Mouse (Mus musculus): ENCODE measurements at regions not wholly inside any gene's neighbourhood (a gene's known extent, or its start where the extent isn't known, plus 50 kb on each side); places are given as distances from the start of the nearest gene placed in this dataset.
"Not testable (repeated sequence)": the region's sequence is repeated elsewhere in the genome, so short reads cannot be mapped to it uniquely, and the experiment has no call there.

DNA sequence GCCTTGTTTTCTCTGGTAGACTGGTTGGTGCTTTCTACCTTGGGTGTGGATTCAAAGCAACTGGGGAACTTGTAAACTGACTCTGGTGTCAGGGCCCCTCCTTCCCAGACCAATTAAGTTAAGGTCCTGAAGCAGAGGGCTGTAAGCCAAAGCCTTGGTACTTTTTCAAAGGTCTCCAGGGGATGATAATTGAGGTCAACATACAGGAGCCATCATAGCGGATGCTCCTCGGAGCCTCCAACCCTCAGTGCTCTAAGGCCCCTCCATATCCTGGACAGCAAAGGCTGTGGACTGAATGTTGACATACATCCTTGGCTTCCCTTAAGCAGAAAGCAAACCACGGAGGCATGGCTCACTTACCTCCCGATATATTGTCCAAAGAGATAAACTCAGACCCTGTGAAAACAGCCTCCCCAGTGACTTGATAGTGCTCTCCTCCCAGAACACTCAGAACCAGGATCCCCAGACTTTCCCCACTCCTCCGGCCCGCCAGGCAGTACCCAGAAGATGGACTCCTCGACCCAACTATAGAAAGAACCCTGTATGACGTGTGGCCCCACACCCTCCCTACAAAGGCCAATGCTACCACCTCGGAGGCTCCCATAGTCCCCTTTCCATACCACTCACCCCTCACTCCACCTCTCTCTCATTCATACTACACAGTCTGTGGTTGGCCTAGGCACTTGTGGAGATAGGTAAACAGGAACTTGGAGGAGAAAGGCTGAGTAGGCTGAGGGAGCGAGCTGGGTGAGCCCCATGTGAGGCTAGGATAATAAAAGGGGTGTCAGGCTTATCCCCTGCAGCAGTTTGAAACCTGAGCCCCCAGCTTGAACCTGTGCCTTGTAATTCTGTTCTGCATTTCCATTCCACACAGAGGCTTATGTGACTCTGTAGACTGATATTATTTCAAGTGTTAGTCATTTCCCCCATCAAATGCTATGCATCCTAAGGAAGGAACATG lies 118.8 kb upstream of the Arid1b start:
- WGBS = 85% methylated on average over 10 of the region's 10 CpGs
- no peaks in the 10 kb centered on the region for H3K4me1 ChIP-seq (ENCODE audit: control insufficient read depth, insufficient read depth, low read length)
- no peak overlapping the region for H3K4me3 ChIP-seq (replicated peaks; ENCODE audit: insufficient read depth, low read depth, low read length)
- H3K27ac ChIP-seq (ENCODE audit: insufficient read depth, low read length) = no peak overlapping the region
- no peaks in the 10 kb centered on the region for H3K27me3 ChIP-seq (ENCODE audit: control insufficient read depth, insufficient read depth, low read length)
- DNase-seq = no peak
- no peak for TF ChIP-seq POLR2A (IDR thresholded peaks at IDR 0.05; ENCODE audit: borderline replicate concordance, insufficient read depth, low read length)
- TF ChIP-seq CTCF (IDR thresholded peaks at IDR 0.05; ENCODE audit: borderline replicate concordance, insufficient read depth, low read depth, low read length) = no peak

- H3K27ac ChIP-seq (ENCODE audit: insufficient read depth, low read length) = no peak overlapping the region
- no peak for DNase-seq
- TF ChIP-seq POLR2A (IDR thresholded peaks at IDR 0.05; ENCODE audit: borderline replicate concordance, insufficient read depth, low read length) (no peak), CTCF (IDR thresholded peaks at IDR 0.05; ENCODE audit: borderline replicate concordance, insufficient read depth, low read depth, low read length) (no peak)
- WGBS = 86% methylated on average over 4 of the region's 4 CpGs
- no peak overlapping the region for H3K4me3 ChIP-seq (replicated peaks; ENCODE audit: insufficient read depth, low read depth, low read length)
- H3K27me3 ChIP-seq (ENCODE audit: control insufficient read depth, insufficient read depth, low read length) = no peaks in the 10 kb centered on the region
- H3K4me1 ChIP-seq (ENCODE audit: control insufficient read depth, insufficient read depth, low read length) = no peaks in the 10 kb centered on the region
Observed at GRCm38 (mm10) chr17:4876431-4876830, 117.7 kb upstream of the Arid1b start.

GRCm38 (mm10) chr17:4881473-4881872 lies 112.7 kb upstream of the Arid1b start:
- Histone ChIP-seq H3K4me3 (replicated peaks; ENCODE audit: insufficient read depth, low read depth, low read length) (no peak overlapping the region), H3K27me3 (ENCODE audit: control insufficient read depth, insufficient read depth, low read length) (no peaks in the 10 kb centered on the region), H3K4me1 (ENCODE audit: control insufficient read depth, insufficient read depth, low read length) (no peaks in the 10 kb centered on the region), H3K27ac (ENCODE audit: insufficient read depth, low read length) (no peak overlapping the region)
- no peak for DNase-seq
- WGBS = 92% methylated on average over 5 of the region's 5 CpGs
- TF ChIP-seq POLR2A (IDR thresholded peaks at IDR 0.05; ENCODE audit: borderline replicate concordance, insufficient read depth, low read length) = no peak

DNA sequence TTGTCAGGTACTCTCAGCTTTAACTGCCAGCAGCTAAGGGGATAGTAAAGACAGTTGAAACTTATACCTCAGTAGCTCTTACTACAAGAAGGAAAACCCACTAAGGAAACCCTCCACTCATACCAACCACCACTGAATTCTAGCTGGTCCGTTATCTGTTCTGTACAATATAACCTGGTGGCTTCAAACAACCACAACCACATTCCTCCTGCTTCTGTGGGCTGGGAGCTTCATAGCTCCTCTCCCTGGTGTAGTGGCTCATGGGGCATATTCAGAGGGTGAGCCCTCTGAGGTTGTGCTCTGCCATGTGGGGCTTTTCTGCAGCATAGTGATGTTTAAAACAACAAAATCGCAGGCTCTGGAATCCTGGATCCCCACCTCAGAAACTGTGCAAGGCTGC lies 110.0 kb upstream of the Arid1b start:
- no peak for DNase-seq
- 87% methylated on average over 2 of the region's 2 CpGs for WGBS
- H3K27me3 ChIP-seq (ENCODE audit: control insufficient read depth, insufficient read depth, low read length) = no peaks in the 10 kb centered on the region
- no peak overlapping the region for H3K4me3 ChIP-seq (replicated peaks; ENCODE audit: insufficient read depth, low read depth, low read length)
- TF ChIP-seq POLR2A (IDR thresholded peaks at IDR 0.05; ENCODE audit: borderline replicate concordance, insufficient read depth, low read length) (no peak), CTCF (IDR thresholded peaks at IDR 0.05; ENCODE audit: borderline replicate concordance, insufficient read depth, low read depth, low read length) (no peak)
- no peaks in the 10 kb centered on the region for H3K4me1 ChIP-seq (ENCODE audit: control insufficient read depth, insufficient read depth, low read length)
- no peak overlapping the region for H3K27ac ChIP-seq (ENCODE audit: insufficient read depth, low read length)

DNA sequence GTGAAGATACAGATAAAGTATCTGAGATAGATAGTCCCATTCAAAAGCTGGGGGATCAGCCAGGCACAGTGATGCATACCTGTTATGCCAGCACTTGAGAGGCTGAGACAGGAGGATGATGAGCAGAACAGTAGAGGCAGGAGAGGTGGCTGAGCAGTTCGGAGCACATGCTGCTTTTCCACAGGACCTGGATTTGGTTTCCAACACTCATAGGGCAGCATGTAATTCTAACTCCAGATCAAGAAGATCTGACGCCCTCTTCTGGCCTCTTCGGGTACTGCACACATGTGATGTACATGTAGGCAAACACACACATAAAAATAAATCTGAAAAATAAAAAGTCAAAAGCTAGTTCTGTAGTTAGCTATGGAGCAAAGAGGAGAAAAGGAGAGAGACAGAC lies 109.4 kb upstream of the Arid1b start:
- DNase-seq = no peak
- no peak overlapping the region for H3K27ac ChIP-seq (ENCODE audit: insufficient read depth, low read length)
- no peak overlapping the region for H3K4me3 ChIP-seq (replicated peaks; ENCODE audit: insufficient read depth, low read depth, low read length)
- no peaks in the 10 kb centered on the region for H3K4me1 ChIP-seq (ENCODE audit: control insufficient read depth, insufficient read depth, low read length)
- no peaks in the 10 kb centered on the region for H3K27me3 ChIP-seq (ENCODE audit: control insufficient read depth, insufficient read depth, low read length)
- 82% methylated on average over 3 of the region's 3 CpGs for WGBS
- TF ChIP-seq CTCF (IDR thresholded peaks at IDR 0.05; ENCODE audit: borderline replicate concordance, insufficient read depth, low read depth, low read length) = no peak
- no peak for TF ChIP-seq POLR2A (IDR thresholded peaks at IDR 0.05; ENCODE audit: borderline replicate concordance, insufficient read depth, low read length)

DNA sequence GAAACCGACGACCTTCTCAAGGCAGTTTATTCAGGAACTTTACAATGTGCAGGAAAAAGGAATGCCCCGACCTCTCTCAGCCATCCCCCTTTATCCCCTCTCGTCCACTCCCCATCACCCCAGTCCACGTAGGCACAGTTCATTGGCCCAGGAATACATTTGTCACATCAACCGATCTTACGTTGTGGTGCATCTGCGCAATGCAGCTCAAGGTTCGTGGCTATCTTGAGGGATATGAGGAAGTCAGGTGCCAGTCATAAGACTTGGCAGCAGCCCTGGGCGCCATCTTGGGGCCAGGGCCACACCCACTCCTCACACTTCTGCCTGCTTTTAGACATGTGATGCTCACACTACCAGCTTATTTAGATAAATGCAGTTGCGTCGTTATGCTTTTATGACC lies 106.8 kb upstream of the Arid1b start:
- not testable (repeated sequence) for H3K4me1 ChIP-seq (ENCODE audit: control insufficient read depth, insufficient read depth, low read length); H3K4me3 ChIP-seq (replicated peaks; ENCODE audit: insufficient read depth, low read depth, low read length); H3K27me3 ChIP-seq (ENCODE audit: control insufficient read depth, insufficient read depth, low read length); DNase-seq; H3K27ac ChIP-seq (ENCODE audit: insufficient read depth, low read length)
- WGBS = 87% methylated on average over 12 of the region's 12 CpGs

DNA sequence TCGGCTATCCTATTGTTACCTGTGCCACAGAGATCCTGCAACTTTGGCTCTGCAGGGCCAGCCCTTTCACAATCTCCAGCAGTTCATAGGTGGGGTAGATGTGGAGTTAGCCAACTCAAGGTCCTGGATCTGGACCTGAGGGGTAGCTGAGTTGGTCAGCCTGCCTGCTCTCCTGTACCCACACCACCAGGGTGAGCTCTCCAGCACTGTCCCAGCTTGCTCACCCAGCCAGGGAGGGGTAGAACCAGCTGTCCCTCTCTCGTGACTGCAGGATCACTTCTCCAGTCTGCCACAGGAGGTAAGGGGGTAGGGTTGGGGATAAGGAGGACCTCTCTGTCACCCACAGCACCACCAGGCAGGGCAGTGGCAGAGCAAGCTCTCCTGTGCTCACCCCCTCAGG lies 104.6 kb upstream of the Arid1b start:
- Histone ChIP-seq H3K4me1 (ENCODE audit: control insufficient read depth, insufficient read depth, low read length) (no peaks in the 10 kb centered on the region), H3K27ac (ENCODE audit: insufficient read depth, low read length) (no peak overlapping the region), H3K4me3 (replicated peaks; ENCODE audit: insufficient read depth, low read depth, low read length) (no peak overlapping the region), H3K27me3 (ENCODE audit: control insufficient read depth, insufficient read depth, low read length) (no peaks in the 10 kb centered on the region)
- TF ChIP-seq CTCF (IDR thresholded peaks at IDR 0.05; ENCODE audit: borderline replicate concordance, insufficient read depth, low read depth, low read length) = no peak
- TF ChIP-seq POLR2A (IDR thresholded peaks at IDR 0.05; ENCODE audit: borderline replicate concordance, insufficient read depth, low read length) = no peak
- no peak for DNase-seq
- WGBS = 66% methylated on average over 2 of the region's 2 CpGs

DNA sequence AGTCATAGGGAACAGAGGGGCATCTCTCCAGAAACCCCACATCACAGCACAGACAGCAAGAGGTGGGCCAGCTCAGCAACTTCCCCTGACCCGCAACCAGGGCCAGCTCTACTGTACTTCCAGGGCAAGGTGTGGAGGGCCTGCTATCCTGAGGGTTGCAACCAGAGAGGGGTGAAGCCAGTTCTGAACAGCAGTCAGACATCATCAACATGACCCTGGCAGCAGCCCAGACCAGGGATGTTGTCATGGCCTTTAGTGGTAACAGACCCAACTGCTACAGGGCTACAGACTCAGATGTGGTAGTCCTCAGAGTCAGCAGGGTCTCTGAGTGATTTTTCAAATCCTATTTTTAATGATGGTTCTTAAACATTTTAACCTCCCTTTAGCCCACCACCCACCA lies 104.0 kb upstream of the Arid1b start:
- no peak for DNase-seq
- WGBS = 100% methylated on average over 1 of the region's 1 CpGs

More for the DNA sequence above, 104.0 kb upstream of the Arid1b start:
- no peak overlapping the region for H3K27ac ChIP-seq (ENCODE audit: insufficient read depth, low read length)
- no peak for TF ChIP-seq POLR2A (IDR thresholded peaks at IDR 0.05; ENCODE audit: borderline replicate concordance, insufficient read depth, low read length)
- H3K4me1 ChIP-seq (ENCODE audit: control insufficient read depth, insufficient read depth, low read length) = no peaks in the 10 kb centered on the region
- no peaks in the 10 kb centered on the region for H3K27me3 ChIP-seq (ENCODE audit: control insufficient read depth, insufficient read depth, low read length)
- H3K4me3 ChIP-seq (replicated peaks; ENCODE audit: insufficient read depth, low read depth, low read length) = no peak overlapping the region

All from cerebellum, adult 2 months (tissue).